Mouse (Mus musculus) hindbrain, embryonic 10.5 days (tissue): Measurements from ENCODE around the gene Naalad2. TPM values are rescaled to one million over a fixed set of nuclear protein-coding genes. Genes with fewer than 3 reads are reported as not detected.
"Not testable (repeated sequence)": the region's sequence is repeated elsewhere in the genome, so short reads cannot be mapped to it uniquely, and the experiment has no call there.

ENCODE experiments used
- DNase-seq: peaks from one replicate; pipeline ENCODE4 v3.0.0-alpha.2; 2017; ENCODE audit warnings: low spot score
- H3K27ac ChIP-seq: fragments of 300-500 bp; sonication (generic); 2 replicates; pipeline ENCODE4 v1.5.1; 2016; ENCODE audit warnings: mild to moderate bottlenecking, moderate library complexity
- H3K27me3 ChIP-seq: fragments of 300-500 bp; sonication (generic); 2 replicates; pipeline ENCODE4 v1.6.1; 2016; ENCODE audit warnings: mild to moderate bottlenecking; ENCODE audit not compliant: poor library complexity, insufficient read depth, severe bottlenecking
- H3K36me3 ChIP-seq: fragments of 300-500 bp; sonication (generic); 2 replicates; pipeline ENCODE4 v1.6.1; 2016; ENCODE audit warnings: mild to moderate bottlenecking, moderate library complexity
- H3K4me1 ChIP-seq: fragments of 300-500 bp; sonication (generic); replicated peaks from 2 replicates; pipeline ENCODE4 v1.6.1; 2016; ENCODE audit warnings: mild to moderate bottlenecking
- H3K4me3 ChIP-seq: fragments of 300-500 bp; sonication (generic); 2 replicates; pipeline ENCODE4 v1.5.1; 2016; ENCODE audit warnings: mild to moderate bottlenecking, moderate library complexity
- H3K9me3 ChIP-seq: fragments of 300-500 bp; sonication (generic); 2 replicates; pipeline ENCODE4 v1.6.1; 2016; ENCODE audit warnings: mild to moderate bottlenecking, moderate library complexity
- WGBS: fragments of 180-500 bp; shearing (Covaris S2); methylation state at CpG from one replicate; pipeline ENCODE4 v1.1.7; 2016; 5-methylcytosine and 5-hydroxymethylcytosine counted together
- polyA plus RNA-seq: library from polyadenylated mRNA; unstranded; fragments of >200 nt; fragmentation: Nextera tagmentation; extraction: Ambion mirVana; gene quantifications from 2 replicates; pipeline ENCODE4 v1.2.1, GENCODE M21; 2016

Naalad2 gene
- polyA plus RNA-seq, 1 experiment from 2014 or later, result 1.0 TPM

- H3K4me3 ChIP-seq, DNase-seq, H3K36me3 ChIP-seq, H3K9me3 ChIP-seq, H3K27me3 ChIP-seq, H3K27ac ChIP-seq, H3K4me1 ChIP-seq: not testable (repeated sequence)
- WGBS, result 39% methylated on average over 5 of the region's 5 CpGs
Observed at GRCm38 (mm10) chr9:18278693-18279092, 124.1 kb downstream of the Naalad2 start.

GRCm38 (mm10) chr9:18277497-18277896, 125.3 kb downstream of the Naalad2 start:
- 72% methylated on average over 1 of the region's 1 CpGs for WGBS
- H3K9me3 ChIP-seq, result no peaks in the 10 kb centered on the region
- no peak for DNase-seq
- no peaks in the 10 kb centered on the region for H3K36me3 ChIP-seq
- H3K27ac ChIP-seq, result no peak overlapping the region
- H3K4me1 ChIP-seq, result no peaks in the 10 kb centered on the region
- H3K27me3 ChIP-seq, result no peaks in the 10 kb centered on the region
- no peak overlapping the region for H3K4me3 ChIP-seq

- no peak for DNase-seq
- H3K4me1 ChIP-seq, result no peaks in the 10 kb centered on the region
- no peak overlapping the region for H3K4me3 ChIP-seq
- no peaks in the 10 kb centered on the region for H3K36me3 ChIP-seq
- H3K27me3 ChIP-seq, result no peaks in the 10 kb centered on the region
- 60% methylated on average over 2 of the region's 2 CpGs for WGBS
- H3K9me3 ChIP-seq, result no peaks in the 10 kb centered on the region
- no peak overlapping the region for H3K27ac ChIP-seq
Observed at GRCm38 (mm10) chr9:18276844-18277243, 126.0 kb downstream of the Naalad2 start.

GRCm38 (mm10) chr9:18275901-18276300, 126.9 kb downstream of the Naalad2 start:
- Histone ChIP-seq H3K36me3 (no peaks in the 10 kb centered on the region), H3K27ac (no peak overlapping the region), H3K4me3 (no peak overlapping the region), H3K9me3 (no peaks in the 10 kb centered on the region), H3K4me1 (no peaks in the 10 kb centered on the region), H3K27me3 (no peaks in the 10 kb centered on the region)
- WGBS, result 90% methylated on average over 1 of the region's 1 CpGs
- DNase-seq, result no peak

Other genes starting within 250 kb of the Naalad2 start
- gene Chordc1, start 110.9 kb downstream of the Naalad2 start, polyA plus RNA-seq, result 115 and 141 TPM in 2 replicates
- gene Ubtfl1, start 1.4 kb upstream of the Naalad2 start, polyA plus RNA-seq, result not detected in 2 replicates
- not detected in 2 replicates for gene Mbd3l2, start 27.7 kb upstream of the Naalad2 start, polyA plus RNA-seq
- 10.2 and 13.4 TPM in 2 replicates for gene Zfp558, start 75.3 kb upstream of the Naalad2 start, polyA plus RNA-seq
- gene Mbd3l1, start 75.4 kb upstream of the Naalad2 start, polyA plus RNA-seq, result not detected in 2 replicates